Mouse (Mus musculus) layer of hippocampus, postnatal 25 days (tissue): Measurements from ENCODE around the gene Erg. TPM values are rescaled to one million over a fixed set of nuclear protein-coding genes. Genes with fewer than 3 reads are reported as not detected.

Experiments used
- DNase-seq, 2 experiments: peaks; one replicate each; pipeline ENCODE4 v3.0.0; 2022; ENCODE audit warnings: mixed read lengths in 2 of 2, low spot score in 1 of 2; ENCODE audit errors: extremely low spot score in 1 of 2
- total RNA-seq, 2 experiments: library from RNA; stranded (reverse); gene quantifications; 2 replicates each; pipeline ENCODE4 v1.2.3; 2021

Erg gene
- total RNA-seq, 2 experiments from 2014 or later, result 4.4 to 5.0 TPM

DNA sequence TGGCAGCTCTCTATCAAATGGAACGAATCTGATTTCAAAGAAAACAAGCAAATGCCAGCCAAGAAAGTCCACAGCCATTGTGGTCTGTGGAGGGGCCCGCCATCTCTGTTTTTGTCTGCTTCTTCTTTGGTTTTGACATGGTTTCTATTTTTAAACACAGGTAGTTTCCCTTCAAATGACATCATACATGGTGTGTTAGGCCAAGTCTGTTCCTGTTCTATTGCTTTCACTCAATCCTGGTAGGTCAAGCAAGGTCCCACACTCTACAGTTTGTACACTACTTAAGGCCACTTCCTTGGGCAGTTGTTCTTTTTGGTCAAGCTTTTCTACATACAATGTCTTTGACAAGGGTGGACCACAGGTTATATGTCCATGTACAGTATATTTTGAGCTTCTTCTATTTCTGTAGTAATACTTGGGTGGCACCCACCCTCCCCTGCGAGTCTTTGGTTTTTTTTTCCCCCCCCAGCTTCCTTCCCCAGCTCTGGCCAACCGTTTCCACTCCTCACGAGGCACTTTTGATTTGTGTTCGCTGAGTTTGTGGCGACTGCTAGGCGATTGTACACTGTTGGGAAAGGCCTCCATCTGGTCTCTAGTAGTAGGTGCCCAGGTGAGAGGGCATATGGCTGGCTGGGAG, 226.1 kb downstream of the Erg start:
- no peak for DNase-seq

DNA sequence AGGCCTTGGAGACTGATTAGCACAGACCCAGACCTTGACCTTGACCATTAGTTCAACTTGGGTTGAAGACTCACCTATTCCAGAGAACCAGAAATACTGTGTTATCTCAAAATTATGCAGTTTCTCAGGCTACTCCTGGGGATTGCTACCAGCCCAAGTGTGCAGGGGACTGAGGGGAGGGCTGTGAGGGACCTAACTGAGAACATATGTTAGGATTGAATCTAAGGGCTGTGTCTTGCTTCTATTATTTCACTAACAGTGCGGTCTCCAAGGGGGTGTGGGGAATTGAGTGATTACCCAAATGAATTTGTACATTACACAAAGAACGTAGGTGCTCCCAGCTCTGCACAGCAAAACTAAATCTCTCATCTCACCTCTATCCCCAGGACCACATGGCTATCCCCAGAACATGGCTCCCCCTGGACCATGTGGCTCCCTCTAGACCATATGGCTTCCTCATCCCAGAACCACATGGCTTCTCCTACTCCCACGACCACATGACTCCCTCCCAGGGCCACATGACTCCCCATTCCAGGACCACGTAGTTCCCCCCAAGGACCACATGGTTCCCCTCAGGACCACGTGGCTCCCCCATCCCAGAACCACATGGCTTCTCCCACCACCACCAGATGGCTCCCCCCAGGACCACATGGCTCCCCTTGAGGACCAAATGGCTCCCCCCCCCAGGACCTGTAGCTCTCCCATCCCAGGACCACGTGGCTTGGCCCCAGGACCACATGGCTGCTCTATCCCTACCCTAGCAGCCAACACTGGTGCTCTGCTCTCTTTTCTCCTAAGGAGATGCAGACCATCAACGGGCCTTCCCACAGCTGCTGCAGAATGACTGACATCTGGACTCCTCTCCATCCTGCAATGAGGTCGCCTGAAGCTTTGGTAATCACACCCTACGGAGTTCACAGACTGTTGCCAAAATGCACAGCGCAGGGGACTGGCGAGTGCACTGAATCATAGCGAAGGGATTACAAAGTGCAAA, 229.1 kb downstream of the Erg start:
- DNase-seq, result no peak

DNA sequence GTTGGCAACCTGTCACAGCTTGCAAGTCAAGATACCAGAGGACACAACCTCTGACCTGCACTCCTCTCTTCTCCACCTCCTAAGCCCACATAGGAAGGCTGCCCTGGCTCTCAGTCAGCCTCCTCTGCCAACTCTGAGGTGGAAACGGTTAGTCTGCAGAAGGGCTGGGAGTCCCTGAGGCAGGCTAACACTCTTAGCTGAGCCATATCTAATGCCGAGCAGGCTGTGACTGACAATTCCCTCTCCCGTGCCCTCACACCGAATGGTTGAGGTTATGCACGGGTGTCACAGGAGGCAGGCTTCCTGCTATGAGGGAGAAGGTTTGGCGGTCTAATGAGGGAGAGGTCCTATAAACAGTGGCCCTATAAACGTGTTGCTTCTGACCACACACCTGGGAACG, 232.6 kb downstream of the Erg start:
- no peak for DNase-seq

DNA sequence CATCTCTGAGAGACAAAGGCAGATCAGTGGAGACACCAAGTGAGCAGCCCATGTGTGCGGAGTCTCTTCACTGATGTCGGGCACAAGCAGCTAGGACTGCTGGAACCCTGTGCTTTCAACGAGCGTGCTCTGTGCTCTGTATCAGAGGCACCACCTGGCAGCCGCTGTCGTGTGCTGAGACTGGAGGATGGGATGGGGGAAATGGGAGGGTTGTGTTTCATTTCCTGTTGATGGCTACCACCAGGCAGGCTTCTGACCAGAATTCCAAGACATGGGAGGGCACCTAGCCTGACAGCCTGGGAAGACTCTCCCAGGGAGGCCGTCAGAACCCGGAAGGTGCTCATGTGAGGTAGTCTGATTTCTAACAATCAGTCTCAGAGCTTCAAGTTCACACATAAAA, 234.1 kb downstream of the Erg start:
- no peak for DNase-seq

DNA sequence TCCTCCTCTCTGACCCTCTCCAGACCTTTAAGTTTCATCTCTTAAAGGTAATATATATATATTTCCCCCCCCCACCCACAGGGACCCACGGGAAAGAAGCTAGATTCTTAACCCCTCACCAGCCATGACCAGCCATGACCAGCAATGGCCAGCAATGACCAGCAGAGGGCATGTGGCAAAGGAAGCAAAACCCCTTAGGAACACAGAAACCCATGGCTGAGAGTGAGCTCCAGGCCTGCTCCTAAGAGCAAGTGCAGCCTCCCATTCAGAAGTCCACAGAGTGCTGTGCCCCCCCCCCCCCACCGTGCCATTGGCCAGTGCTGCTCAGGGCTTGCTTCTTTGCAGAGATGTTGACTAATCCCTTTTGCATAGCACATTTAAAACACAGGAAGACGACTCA, 235.9 kb downstream of the Erg start:
- DNase-seq, result peak in 1 of 2 experiments; percentile 67

DNA sequence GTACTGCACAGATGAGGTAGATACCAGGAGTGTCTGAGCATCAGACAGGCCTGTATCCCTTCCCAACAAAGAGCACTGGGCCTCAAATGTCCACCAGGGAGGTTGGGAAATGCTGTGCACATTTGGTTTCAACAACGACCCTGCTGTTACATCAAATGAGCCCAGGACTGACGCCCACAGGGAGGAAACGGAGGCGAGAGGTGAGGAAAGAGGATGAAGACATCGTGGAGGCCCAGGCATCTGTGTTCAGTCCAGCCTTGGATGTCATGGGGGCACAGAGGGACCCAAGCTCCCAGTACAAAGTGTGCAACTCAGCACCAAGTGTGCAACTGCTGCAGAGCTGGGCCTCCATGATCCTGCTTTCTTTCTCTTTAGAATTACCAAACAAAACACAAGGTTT, 236.6 kb downstream of the Erg start:
- DNase-seq, result no peak

DNA sequence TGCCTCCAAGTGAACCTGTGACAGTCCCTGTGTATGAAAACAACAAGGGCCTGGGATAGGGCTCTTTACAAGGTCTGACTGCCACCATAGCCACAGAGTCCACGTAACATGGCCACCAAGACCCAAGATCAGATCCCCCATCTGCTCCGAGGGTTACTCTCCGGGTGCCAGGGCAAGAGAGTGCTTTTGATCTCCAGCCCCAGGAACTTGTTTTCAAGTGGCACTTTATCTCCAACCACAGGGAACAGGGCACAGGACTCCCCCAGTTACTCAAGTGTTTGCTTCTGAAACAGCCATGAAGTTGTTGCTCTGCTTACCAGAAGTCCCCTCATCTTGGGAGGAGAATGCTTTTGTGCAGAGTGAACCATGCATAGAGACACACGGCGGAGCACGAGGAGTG, 237.0 kb downstream of the Erg start:
- no peak for DNase-seq

DNA sequence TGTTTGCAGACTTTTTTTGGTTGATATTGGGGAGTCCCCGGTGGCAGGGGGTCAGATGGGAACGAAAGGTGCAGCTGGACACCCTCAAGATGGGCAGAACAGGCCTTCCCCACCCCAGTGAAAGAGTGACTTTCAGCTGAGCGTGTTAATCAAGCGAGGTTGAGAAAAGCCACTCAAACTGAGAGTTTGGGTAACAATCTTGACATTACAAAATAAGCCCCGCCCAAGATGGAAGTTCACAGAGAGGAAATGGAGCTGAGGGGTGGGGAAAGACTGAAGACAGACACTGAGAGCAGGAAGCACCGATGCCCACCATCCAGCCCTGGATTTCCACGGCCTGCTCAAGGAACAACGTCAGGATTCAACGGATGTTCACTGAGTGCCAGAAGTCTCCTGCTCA, 237.8 kb downstream of the Erg start:
- DNase-seq, result no peak

DNA sequence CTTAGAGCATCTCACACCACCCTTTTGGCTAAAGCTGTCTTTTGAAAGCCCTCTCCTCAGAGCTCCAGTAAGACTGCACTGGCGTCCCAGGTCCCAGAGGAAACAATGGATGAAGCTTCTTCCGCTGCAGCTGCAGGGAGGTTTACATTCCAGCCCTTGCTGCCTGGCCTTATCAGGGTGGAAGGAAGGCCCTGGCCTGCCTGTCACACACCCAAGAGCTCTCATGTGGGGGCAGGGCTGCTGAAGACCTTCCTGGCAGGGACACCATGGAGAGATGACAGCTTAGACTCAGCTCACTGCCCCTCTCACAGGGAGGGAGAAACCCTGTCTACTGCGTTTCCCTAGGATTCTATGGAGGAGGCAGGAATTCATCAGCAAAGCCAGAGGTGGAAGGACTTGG, 239.2 kb downstream of the Erg start:
- DNase-seq, result no peak

DNA sequence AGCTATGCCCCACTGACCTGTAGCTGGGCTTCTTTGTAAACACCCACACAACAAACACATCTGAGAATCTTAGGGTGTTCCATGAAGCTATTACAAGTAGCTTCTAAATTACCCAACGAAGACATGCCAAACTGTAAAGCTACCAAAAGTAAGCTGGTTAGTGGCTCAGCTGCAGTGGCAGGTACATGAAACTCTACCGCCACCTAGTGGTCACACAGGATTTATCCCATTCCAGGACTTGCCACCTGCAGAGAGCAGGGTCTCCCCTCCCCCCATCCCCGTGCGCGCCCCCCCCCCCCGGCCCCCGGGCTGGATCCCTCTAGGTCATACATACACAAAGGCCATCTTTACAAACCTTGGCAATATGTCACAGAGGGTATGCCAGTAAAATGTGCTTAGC, 240.5 kb downstream of the Erg start:
- peak; percentile 63 to 81 for DNase-seq

DNA sequence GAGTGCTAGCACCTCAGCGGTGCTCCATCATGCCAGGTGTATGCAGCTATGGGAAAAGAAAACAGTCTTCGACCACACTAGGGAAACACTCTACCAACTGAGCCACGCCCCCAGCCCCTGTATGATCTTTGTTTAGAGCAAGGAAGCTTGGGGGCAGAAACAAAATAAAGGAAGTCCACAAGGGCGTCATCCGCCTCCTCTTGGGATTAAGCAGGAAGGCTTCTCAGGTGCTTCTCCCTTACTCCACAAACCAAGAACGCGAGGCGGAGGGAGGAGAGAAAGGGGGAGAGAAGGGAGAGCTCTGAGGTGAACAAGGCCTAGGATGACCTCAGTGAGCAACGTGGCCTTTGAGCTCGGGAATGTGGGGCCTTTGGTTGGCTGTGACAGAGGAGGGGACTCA, 241.4 kb downstream of the Erg start:
- DNase-seq, result no peak

DNA sequence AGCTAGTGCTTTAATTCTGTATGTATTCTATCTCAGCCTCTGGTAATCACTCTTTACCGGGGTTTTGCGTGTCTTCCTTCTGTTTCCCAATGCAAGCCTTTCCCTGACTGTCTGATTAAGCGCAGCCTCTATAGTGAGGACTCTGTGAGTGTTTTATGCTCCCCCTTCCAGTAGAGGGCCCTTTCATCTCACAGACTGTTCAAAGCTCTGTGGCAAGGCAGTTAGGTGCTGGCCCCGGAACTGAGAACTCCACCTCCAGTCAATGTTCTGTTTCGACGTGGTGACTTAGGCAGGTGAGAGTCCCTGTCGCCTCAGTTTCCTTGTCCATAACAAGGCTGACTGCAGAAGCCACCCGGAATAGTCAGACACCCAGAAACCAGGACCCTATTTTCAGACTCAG, 244.4 kb downstream of the Erg start:
- no peak for DNase-seq

DNA sequence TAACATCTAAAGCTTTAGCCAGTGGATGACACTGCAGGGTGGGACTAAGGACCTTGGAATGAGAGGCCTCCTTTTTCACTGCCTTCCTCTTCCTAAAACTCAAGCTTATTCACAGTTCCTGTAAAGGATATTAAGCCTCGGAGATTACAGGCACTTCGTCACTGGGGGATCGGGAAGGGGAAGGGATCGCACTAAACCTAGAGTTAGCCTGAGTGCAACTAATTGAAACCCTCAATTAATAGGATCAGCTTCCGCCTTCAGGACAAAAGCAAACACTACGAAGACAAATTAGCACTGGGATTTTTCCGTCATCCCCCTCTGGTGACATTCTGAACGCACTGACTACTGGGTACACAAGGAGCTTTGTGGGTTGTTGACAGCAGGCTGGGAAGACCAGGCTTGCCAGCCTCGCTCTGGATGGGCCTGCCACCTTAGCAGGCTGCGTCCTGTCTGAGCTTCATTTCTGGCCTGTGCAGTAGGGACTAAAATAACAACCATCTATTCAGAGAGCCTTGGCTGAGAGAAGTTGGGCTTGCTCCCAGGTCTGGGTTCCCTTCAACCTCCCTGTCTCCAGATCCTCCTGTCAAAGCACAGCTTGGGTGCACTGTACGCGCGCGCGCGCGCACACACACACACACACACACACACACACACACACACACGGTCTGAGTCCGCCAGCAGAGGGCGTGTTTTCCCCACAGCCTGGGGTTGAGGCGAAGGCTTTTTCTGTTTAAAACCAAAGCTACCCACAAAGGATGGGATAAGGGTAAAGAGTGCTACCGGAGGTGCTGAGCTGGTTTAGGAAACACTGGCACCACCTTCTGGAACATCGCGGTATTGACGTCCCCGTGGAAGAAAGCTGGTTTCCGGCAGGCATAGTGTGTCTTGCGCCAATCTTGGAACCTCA, 245.3 kb downstream of the Erg start:
- peak; percentile 82 to 92 for DNase-seq

DNA sequence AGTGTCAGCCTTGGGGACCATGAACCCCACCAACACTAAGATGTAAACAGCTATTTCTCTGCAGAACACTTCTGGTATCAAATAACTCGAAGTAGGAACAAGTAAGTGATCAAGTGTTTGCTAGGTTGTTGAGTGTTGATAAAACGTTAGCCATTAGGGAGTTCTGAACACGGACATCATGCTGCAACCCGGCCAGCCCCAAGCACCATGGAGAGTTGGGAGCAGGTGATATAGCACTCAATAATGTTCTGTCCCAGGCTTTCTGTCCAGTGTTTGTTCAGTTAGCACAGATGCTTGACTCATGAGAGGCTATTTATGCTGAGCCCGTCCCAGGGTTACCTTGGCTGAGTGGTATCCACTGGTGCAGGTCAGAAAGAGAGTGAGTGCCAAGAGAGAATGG, 254.2 kb downstream of the Erg start:
- DNase-seq, result no peak

DNA sequence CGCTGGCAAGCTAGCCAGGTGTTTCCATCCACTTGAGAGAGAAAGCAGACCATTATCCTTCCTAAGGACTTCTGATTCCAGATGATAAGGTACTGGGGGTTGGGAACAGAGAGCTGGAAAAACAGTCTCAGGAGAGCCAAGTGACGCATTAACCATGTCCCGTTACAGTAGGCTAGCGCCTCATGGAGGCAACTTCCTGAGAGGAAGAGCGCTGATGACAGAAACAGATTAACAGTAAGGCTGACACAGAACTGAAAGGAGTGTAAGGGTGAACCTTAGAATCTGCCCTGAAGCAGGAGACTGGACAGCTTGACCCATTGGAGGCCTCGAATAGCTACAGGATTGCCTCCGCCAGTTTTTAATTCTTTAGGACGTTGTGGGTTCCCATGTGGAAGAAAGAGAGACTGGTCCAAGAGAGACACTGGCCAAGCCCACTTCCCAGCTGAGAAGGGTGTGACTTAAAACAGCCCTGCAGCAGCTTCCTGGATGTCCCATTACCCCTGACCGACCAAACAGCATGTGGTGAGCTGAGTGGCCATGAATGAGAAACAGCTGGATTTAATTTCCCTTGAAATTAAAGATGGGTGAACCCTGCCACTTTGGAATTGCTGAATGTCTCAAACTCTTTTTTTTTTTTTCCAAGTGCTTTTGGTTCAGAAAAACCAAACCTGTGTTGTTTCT, 264.3 kb downstream of the Erg start:
- DNase-seq, result no peak

Other genes with a start within 250 kb of the Erg start
- 10 to 100 TPM; 61.1 to 65.4 TPM for gene Ets2, start 115.5 kb upstream of the Erg start, total RNA-seq